8 mouse cellular contexts compared by ENCODE assay signal in the genomic region with DNA sequence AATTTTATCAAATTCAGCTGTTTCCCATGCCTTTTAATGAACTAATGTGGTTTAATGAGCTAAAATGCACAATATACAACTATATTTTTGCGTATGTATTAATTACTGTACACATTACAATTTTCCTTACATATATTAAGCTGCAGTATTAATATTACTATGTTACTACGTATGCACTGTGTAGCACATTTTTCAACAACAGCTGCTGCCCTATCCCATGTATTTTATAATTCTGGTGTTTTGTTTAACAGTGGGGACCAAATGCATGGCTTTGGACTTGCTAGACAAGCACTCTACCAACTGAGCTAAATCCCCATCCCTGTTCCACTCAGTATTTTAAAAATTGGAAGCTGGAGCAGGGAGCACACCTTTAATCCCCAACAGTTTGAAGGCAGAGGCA. TPM values are rescaled to one million over a fixed set of nuclear protein-coding genes. Genes with fewer than 3 reads are reported as not detected.
A peak's percentile ranks its signal among the peaks of the same experiment; 100 is the strongest.
DNase-seq lines count a peak whose midpoint lies in the region; ATAC-seq and TF ChIP-seq lines count a peak whose summit lies in the region.

No protein-coding gene starts in this region.

- H3K27ac ChIP-seq in heart, embryonic 12.5 days (ENCODE audit: poor library complexity, severe bottlenecking), result no peak overlapping the region
- peak overlapping the region; percentile 75 for H3K27ac ChIP-seq in ES-Bruce4 (ENCODE audit: insufficient read depth, low read length)
- peak overlapping the region; percentile 80; the same call in 1 of the 2 replicates for H3K27ac ChIP-seq in forebrain, postnatal 0 days (ENCODE audit: low read depth, low read length)
- H3K27ac ChIP-seq in liver, postnatal 0 days (ENCODE audit: low read depth), result no peak overlapping the region

- TF ChIP-seq CTCF in ES-Bruce4 (IDR thresholded peaks at IDR 0.05; ENCODE audit: low read depth, low read length), result no peak
- no peak for TF ChIP-seq CTCF in forebrain, postnatal 0 days (IDR thresholded peaks at IDR 0.05; ENCODE audit: low read depth)
- no peak for TF ChIP-seq CTCF in liver, postnatal 0 days (IDR thresholded peaks at IDR 0.05; ENCODE audit: low read depth)

- no peaks in the 10 kb centered on the region for H3K36me3 ChIP-seq in heart, embryonic 12.5 days
- H3K36me3 ChIP-seq in ES-Bruce4 (ENCODE audit: control insufficient read depth, insufficient read depth, low read length, poor library complexity, severe bottlenecking), result peaks cover 9% of the 10 kb centered on the region
- H3K36me3 ChIP-seq in forebrain, postnatal 0 days (ENCODE audit: insufficient read depth), result no peaks in the 10 kb centered on the region
- no peaks in the 10 kb centered on the region for H3K36me3 ChIP-seq in liver, postnatal 0 days (replicated peaks; ENCODE audit: insufficient read depth, low read length)

- no peak overlapping the region for H3K9ac ChIP-seq in heart, embryonic 12.5 days
- peak overlapping the region; percentile 95; the same call in 1 of the 2 replicates for H3K9ac ChIP-seq in ES-Bruce4 (ENCODE audit: low read depth, poor library complexity, severe bottlenecking)
- H3K9ac ChIP-seq in forebrain, postnatal 0 days, result peak overlapping the region; percentile 68; the same call in 1 of the 2 replicates
- peak overlapping the region; percentile 87 for H3K9ac ChIP-seq in liver, postnatal 0 days (replicated peaks)

- TF ChIP-seq POLR2A in ES-Bruce4 (IDR thresholded peaks at IDR 0.05; ENCODE audit: insufficient read depth, low read length), result no peak

- no peaks in the 10 kb centered on the region for H3K27me3 ChIP-seq in heart, embryonic 12.5 days (replicated peaks)
- H3K27me3 ChIP-seq in ES-Bruce4 (ENCODE audit: control insufficient read depth, insufficient read depth, low read length, poor library complexity, severe bottlenecking), result no peaks in the 10 kb centered on the region
- H3K27me3 ChIP-seq in forebrain, postnatal 0 days (ENCODE audit: insufficient read depth, low read length), result no peaks in the 10 kb centered on the region
- H3K27me3 ChIP-seq in liver, postnatal 0 days (ENCODE audit: insufficient read depth, low read length), result no peaks in the 10 kb centered on the region

- DNase-seq in heart, adult 18-20 months, result no peak
- no peak for DNase-seq in forebrain, postnatal 0 days
- no peak for DNase-seq in liver, postnatal 0 days
- DNase-seq in left cerebral cortex, postnatal 36 days (ENCODE audit: low spot score in 2 of 2), result no peak
- no peak for DNase-seq in right cerebral cortex, postnatal 14 days

- H3K4me2 ChIP-seq in heart, embryonic 12.5 days, result peak overlapping the region; percentile 67
- H3K4me2 ChIP-seq in forebrain, postnatal 0 days (ENCODE audit: low read depth), result peak overlapping the region; percentile 73
- peak overlapping the region; percentile 89 for H3K4me2 ChIP-seq in liver, postnatal 0 days (ENCODE audit: low read depth, low read length)

- intact Hi-C loops in left cerebral cortex, postnatal 36 days (cut with DNase I), result no loop called here

- H3K9me3 ChIP-seq in heart, embryonic 12.5 days (replicated peaks), result no peaks in the 10 kb centered on the region
- no peaks in the 10 kb centered on the region for H3K9me3 ChIP-seq in ES-Bruce4 (replicated peaks; ENCODE audit: control insufficient read depth, insufficient read depth, low read length, poor library complexity, severe bottlenecking)
- no peaks in the 10 kb centered on the region for H3K9me3 ChIP-seq in forebrain, postnatal 0 days (ENCODE audit: low read length)
- H3K9me3 ChIP-seq in liver, postnatal 0 days (ENCODE audit: low read length), result no peaks in the 10 kb centered on the region

- H3K4me3 ChIP-seq in heart, embryonic 12.5 days, result peak overlapping the region; percentile 83
- H3K4me3 ChIP-seq in ES-Bruce4 (ENCODE audit: low read depth, low read length), result peak overlapping the region; percentile 41
- peak overlapping the region; percentile 84 for H3K4me3 ChIP-seq in forebrain, postnatal 0 days (ENCODE audit: low read depth, low read length)
- H3K4me3 ChIP-seq in liver, postnatal 0 days (ENCODE audit: low read depth, low read length), result peak overlapping the region; percentile 86

- 32% methylated on average over 2 of the region's 2 CpGs for WGBS in heart, embryonic 12.5 days
- 35% methylated on average over 2 of the region's 2 CpGs for WGBS in forebrain, postnatal 0 days
- WGBS in liver, postnatal 0 days (ENCODE audit: insufficient replicate concordance), result 47% methylated on average over 2 of the region's 2 CpGs

- TF ChIP-seq EP300 in ES-Bruce4 (IDR thresholded peaks at IDR 0.05; ENCODE audit: insufficient read depth, low read depth, low read length), result no peak
- no peak for TF ChIP-seq EP300 in liver, postnatal 0 days (IDR thresholded peaks at IDR 0.05; ENCODE audit: low read depth)

- H3K4me1 ChIP-seq in heart, embryonic 12.5 days (replicated peaks), result no peaks in the 10 kb centered on the region
- no peaks in the 10 kb centered on the region for H3K4me1 ChIP-seq in ES-Bruce4 (ENCODE audit: control insufficient read depth, insufficient read depth, low read length)
- H3K4me1 ChIP-seq in forebrain, postnatal 0 days (ENCODE audit: insufficient read depth), result no peaks in the 10 kb centered on the region
- H3K4me1 ChIP-seq in liver, postnatal 0 days (ENCODE audit: insufficient read depth), result no peaks in the 10 kb centered on the region

- ATAC-seq in heart, embryonic 12.5 days (ENCODE audit: insufficient number of reproducible peaks, low FRiP score), result no peak
- no peak for ATAC-seq in forebrain, postnatal 0 days
- ATAC-seq in liver, postnatal 0 days, result no peak
- ATAC-seq in megakaryocyte progenitor cell, adult 5-6 weeks (replicated peaks; ENCODE audit: poor library complexity), result no peak

RNA-seq across cellular contexts. Expression of gene Uri1, which starts 3.6 kb away (rescaled TPM):
- 43.5 and 44.2 TPM in 2 replicates for polyA plus RNA-seq in heart, embryonic 12.5 days (2016; fragmentation: Nextera tagmentation; extraction: Ambion mirVana)
- 10 to 100 TPM; 13.0 to 15.7 TPM for total RNA-seq in heart, adult 18-20 months (2021)
- polyA plus RNA-seq in ES-Bruce4 (2011; ENCODE audit: insufficient read depth, insufficient read length, low read depth, missing spikeins), result 182 and 205 TPM in 2 replicates
- 43.6 and 49.4 TPM in 2 replicates for total RNA-seq in forebrain, postnatal 0 days (2014; rRNA removed)
- polyA plus RNA-seq in forebrain, postnatal 0 days (2015; fragmentation: Nextera tagmentation; extraction: Ambion mirVana), result 35.9 and 39.0 TPM in 2 replicates
- polyA plus RNA-seq in liver, postnatal 0 days (2015; fragmentation: Nextera tagmentation; extraction: Ambion mirVana), result 15.1 and 17.1 TPM in 2 replicates
- total RNA-seq in megakaryocyte progenitor cell, adult 5-6 weeks (2015), result 71.7 and 75.5 TPM in 2 replicates
- 55.9 and 62.8 TPM in 2 replicates for total RNA-seq in megakaryocyte progenitor cell, adult 5-6 weeks (2017)
- total RNA-seq in left cerebral cortex, postnatal 36 days (2021), result 10 to 100 TPM; 47.7 to 51.9 TPM

Comparison
In these comparisons a context has a peak if more than half of its experiments do, and no peak if none do; other contexts are left out.
1. H3K27ac ChIP-seq: peak in ES-Bruce4 (single experiment) and forebrain, postnatal 0 days (single experiment); none in heart, embryonic 12.5 days (single experiment) and liver, postnatal 0 days (single experiment).
2. Peak in every context shown above with its lines, with median percentiles within 50 percentile points of each other: H3K4me2 ChIP-seq and H3K4me3 ChIP-seq.